8 mouse cellular contexts compared by ENCODE assay signal in genomic region chr11:121354091-121354707, GRCm38 (mm10). TPM values are rescaled to one million over a fixed set of nuclear protein-coding genes. Genes with fewer than 3 reads are reported as not detected.
DNase-seq lines count a peak whose midpoint lies in the region; ATAC-seq and TF ChIP-seq lines count a peak whose summit lies in the region.

Gene Wdr45b, minus strand, starts transcription at chr11:121354445.

- TF ChIP-seq CTCF in bone marrow macrophage, adult 2 months (IDR thresholded peaks at IDR 0.05; ENCODE audit: low read depth, low read length): no peak
- no peak for TF ChIP-seq CTCF in embryonic fibroblast, embryonic 13.5 days (IDR thresholded peaks at IDR 0.05; ENCODE audit: borderline replicate concordance, insufficient read depth, low read length)

- peak within 1 kb of the TSS; percentile 90 for H3K4me2 ChIP-seq in kidney, embryonic 14.5 days (replicated peaks; ENCODE audit: low read depth, low read length)
- peak within 1 kb of the TSS; percentile 71 for H3K4me2 ChIP-seq in limb, embryonic 15.5 days

- H3K27me3 ChIP-seq in kidney, embryonic 14.5 days (ENCODE audit: control insufficient read depth, insufficient read depth, low read length): no peaks in the 10 kb centered on the region
- no peaks in the 10 kb centered on the region for H3K27me3 ChIP-seq in limb, embryonic 15.5 days

- TF ChIP-seq POLR2A in bone marrow macrophage, adult 2 months (IDR thresholded peaks at IDR 0.05; ENCODE audit: borderline replicate concordance, low read depth, low read length): 0 out of 2 replicates have a peak, but pooled peaks have one; percentile 75
- TF ChIP-seq POLR2A in embryonic fibroblast, embryonic 13.5 days (IDR thresholded peaks at IDR 0.05; ENCODE audit: low read depth, low read length): peak; percentile 86

- no peaks in the 10 kb centered on the region for H3K9me3 ChIP-seq in kidney, embryonic 14.5 days (ENCODE audit: control insufficient read depth, low read length)
- H3K9me3 ChIP-seq in limb, embryonic 15.5 days: no peaks in the 10 kb centered on the region

- under 1% methylated on average over 66 of the region's 69 CpGs for WGBS in kidney, embryonic 14.5 days
- WGBS in limb, embryonic 15.5 days: under 1% methylated on average over 69 of the region's 69 CpGs

- ATAC-seq in kidney, embryonic 14.5 days (ENCODE audit: low FRiP score, low TSS enrichment): peak; percentile 97
- peak; percentile 94 for ATAC-seq in limb, embryonic 15.5 days (ENCODE audit: insufficient number of reproducible peaks, low FRiP score, low TSS enrichment, low read depth)

- peaks cover 2% of the 10 kb centered on the region; the same call in 1 of the 2 replicates for H3K36me3 ChIP-seq in kidney, embryonic 14.5 days (ENCODE audit: control insufficient read depth, insufficient read depth, low read length)
- 0 out of 2 replicates have a peak, but pooled peaks cover 8% of the 10 kb centered on the region for H3K36me3 ChIP-seq in limb, embryonic 15.5 days

- peak within 1 kb of the TSS; percentile 52 for H3K27ac ChIP-seq in bone marrow macrophage, adult 2 months (ENCODE audit: insufficient read depth, low read depth, low read length)
- peak within 1 kb of the TSS; percentile 51 for H3K27ac ChIP-seq in embryonic fibroblast, embryonic 13.5 days (ENCODE audit: insufficient read depth, low read length)
- peak within 1 kb of the TSS; percentile 83 for H3K27ac ChIP-seq in kidney, embryonic 14.5 days (ENCODE audit: low read depth, low read length)
- peak within 1 kb of the TSS; percentile 93 for H3K27ac ChIP-seq in limb, embryonic 15.5 days

- peak within 1 kb of the TSS; percentile 73 for H3K4me3 ChIP-seq in bone marrow macrophage, adult 2 months (ENCODE audit: insufficient read depth, low read length)
- H3K4me3 ChIP-seq in embryonic fibroblast, embryonic 13.5 days (ENCODE audit: insufficient read depth, low read length): peak within 1 kb of the TSS; percentile 95
- H3K4me3 ChIP-seq in kidney, embryonic 14.5 days (ENCODE audit: low read length): peak within 1 kb of the TSS; percentile 97
- peak within 1 kb of the TSS; percentile 96 for H3K4me3 ChIP-seq in limb, embryonic 15.5 days

- H3K9ac ChIP-seq in kidney, embryonic 14.5 days (ENCODE audit: low read depth, low read length): peak within 1 kb of the TSS; percentile 95
- peak within 1 kb of the TSS; percentile 95 for H3K9ac ChIP-seq in limb, embryonic 15.5 days

- DNase-seq in A20 (ENCODE audit: low read depth, low spot score): peak; percentile 98
- DNase-seq in heart, adult 9 months (ENCODE audit: low spot score in 2 of 2): peak; percentile 96 to 97
- peak; percentile 94 to 96 for DNase-seq in monocyte, adult 2 months (ENCODE audit: low read depth in 1 of 2, low spot score in 2 of 2)
- peak; percentile 97 to 98 for DNase-seq in spleen, postnatal 36 days (ENCODE audit: low spot score in 2 of 2)

- peaks cover 16% of the 10 kb centered on the region for H3K4me1 ChIP-seq in bone marrow macrophage, adult 2 months (ENCODE audit: control insufficient read depth, insufficient read depth, low read length)
- peaks cover 3% of the 10 kb centered on the region; the same call in 1 of the 2 replicates for H3K4me1 ChIP-seq in embryonic fibroblast, embryonic 13.5 days (ENCODE audit: control insufficient read depth, insufficient read depth, low read length)
- H3K4me1 ChIP-seq in kidney, embryonic 14.5 days (ENCODE audit: control insufficient read depth, insufficient read depth, low read length): peaks cover 14% of the 10 kb centered on the region; the same call in 1 of the 2 replicates
- H3K4me1 ChIP-seq in limb, embryonic 15.5 days: peaks cover 20% of the 10 kb centered on the region

RNA-seq across cellular contexts. Expression of gene Wdr45b, which starts in this region (rescaled TPM):
- 50.5 and 52.2 TPM in 2 replicates for polyA plus RNA-seq in bone marrow macrophage, adult 2 months (2012; ENCODE audit: insufficient read depth, insufficient read length, missing spikeins)
- 72.2 and 81.6 TPM in 2 replicates for polyA plus RNA-seq in embryonic fibroblast, embryonic 13.5 days (2011; ENCODE audit: insufficient read length, low read depth, missing spikeins)
- 84.5 and 101 TPM in 2 replicates for polyA plus RNA-seq in kidney, embryonic 14.5 days (2014; fragmentation: Nextera tagmentation; extraction: Ambion mirVana)
- 92.1 and 99.3 TPM in 2 replicates for polyA plus RNA-seq in limb, embryonic 15.5 days (2015; fragmentation: Nextera tagmentation; extraction: Ambion mirVana)

Comparison
In these comparisons a context has a peak if more than half of its experiments do, and no peak if none do; other contexts are left out.
1. Peak in every context shown above with its lines: DNase-seq, ATAC-seq, H3K4me3 ChIP-seq and H3K27ac ChIP-seq.